Mouse (Mus musculus) ES-Bruce4 (cell line): Measurements from ENCODE around the gene Adamts12. TPM values are rescaled to one million over a fixed set of nuclear protein-coding genes. Genes with fewer than 3 reads are reported as not detected.

Experiments used
- H3K27ac ChIP-seq: 2 replicates; pipeline ENCODE4 v1.5.1; 2012; ENCODE audit warnings: low read length, inconsistent platforms; ENCODE audit not compliant: insufficient read depth
- H3K27me3 ChIP-seq: 2 replicates; pipeline ENCODE4 v1.6.1; 2012; ENCODE audit warnings: mild to moderate bottlenecking, low read length, inconsistent platforms; ENCODE audit not compliant: control insufficient read depth, poor library complexity, insufficient read depth, severe bottlenecking
- H3K36me3 ChIP-seq: 2 replicates; pipeline ENCODE4 v1.6.1; 2012; ENCODE audit warnings: inconsistent platforms, mild to moderate bottlenecking, low read length, moderate library complexity; ENCODE audit not compliant: control insufficient read depth, poor library complexity, insufficient read depth, severe bottlenecking
- H3K4me1 ChIP-seq: one replicate; pipeline ENCODE4 v1.8.1; 2011; ENCODE audit warnings: low read length; ENCODE audit not compliant: control insufficient read depth, insufficient read depth
- H3K4me3 ChIP-seq: 2 replicates; pipeline ENCODE4 v1.5.1; 2011; ENCODE audit warnings: low read depth, mild to moderate bottlenecking, low read length
- H3K9ac ChIP-seq: 2 replicates; pipeline ENCODE4 v1.6.1; 2012; ENCODE audit warnings: low read depth, mild to moderate bottlenecking, inconsistent platforms; ENCODE audit not compliant: poor library complexity, severe bottlenecking
- H3K9me3 ChIP-seq: replicated peaks from 2 replicates; pipeline ENCODE4 v1.6.1; 2012; ENCODE audit warnings: mild to moderate bottlenecking, low read length, inconsistent platforms; ENCODE audit not compliant: control insufficient read depth, poor library complexity, insufficient read depth, severe bottlenecking
- CTCF ChIP-seq: IDR thresholded peaks from one replicate; pipeline ENCODE4 v1.8.1; 2011; ENCODE audit warnings: low read depth, low read length
- EP300 ChIP-seq: IDR thresholded peaks from 2 replicates; pipeline ENCODE4 v1.6.1; 2011; ENCODE audit warnings: low read depth, low read length; ENCODE audit not compliant: insufficient read depth
- POLR2A ChIP-seq: IDR thresholded peaks from one replicate; pipeline ENCODE4 v1.8.1; 2011; ENCODE audit warnings: low read length; ENCODE audit not compliant: insufficient read depth
- polyA plus RNA-seq: library from polyadenylated mRNA; stranded (reverse); fragments of >200 nt; gene quantifications from 2 replicates; pipeline ENCODE4 v1.2.4, GENCODE M21; 2011; ENCODE audit warnings: low read depth; ENCODE audit not compliant: missing spikeins, insufficient read depth, insufficient read length

The Adamts12 gene
- polyA plus RNA-seq, 1 experiment = 1.0 TPM

GRCm38 (mm10) chr15:11203084-11203483 is 138.5 kb downstream of the Adamts12 start:
- no peaks in the 10 kb centered on the region for H3K36me3 ChIP-seq
- no peaks in the 10 kb centered on the region for H3K9me3 ChIP-seq
- no peak for TF ChIP-seq CTCF
- TF ChIP-seq EP300 = no peak
- TF ChIP-seq POLR2A = no peak
- no peaks in the 10 kb centered on the region for H3K4me1 ChIP-seq
- no peaks in the 10 kb centered on the region for H3K27me3 ChIP-seq
- no peak overlapping the region for H3K4me3 ChIP-seq
- H3K9ac ChIP-seq = no peak overlapping the region
- no peak overlapping the region for H3K27ac ChIP-seq

- Histone ChIP-seq H3K9ac (no peak overlapping the region), H3K27me3 (no peaks in the 10 kb centered on the region), H3K36me3 (no peaks in the 10 kb centered on the region), H3K9me3 (no peaks in the 10 kb centered on the region), H3K4me3 (no peak overlapping the region), H3K4me1 (no peaks in the 10 kb centered on the region), H3K27ac (no peak overlapping the region)
- TF ChIP-seq POLR2A (no peak), EP300 (no peak), CTCF (no peak)
Measured at GRCm38 (mm10) chr15:11204934-11205333, 140.3 kb downstream of the Adamts12 start.

GRCm38 (mm10) chr15:11210976-11211375 is 146.4 kb downstream of the Adamts12 start:
- Histone ChIP-seq H3K36me3 (no peaks in the 10 kb centered on the region), H3K27me3 (no peaks in the 10 kb centered on the region), H3K4me1 (no peaks in the 10 kb centered on the region), H3K9me3 (no peaks in the 10 kb centered on the region), H3K27ac (no peak overlapping the region), H3K9ac (no peak overlapping the region), H3K4me3 (no peak overlapping the region)
- TF ChIP-seq POLR2A (no peak), CTCF (no peak), EP300 (no peak)

- TF ChIP-seq CTCF (no peak), POLR2A (no peak), EP300 (no peak)
- no peak overlapping the region for H3K27ac ChIP-seq
- no peak overlapping the region for H3K4me3 ChIP-seq
- no peaks in the 10 kb centered on the region for H3K4me1 ChIP-seq
- no peaks in the 10 kb centered on the region for H3K27me3 ChIP-seq
- H3K36me3 ChIP-seq = no peaks in the 10 kb centered on the region
- H3K9me3 ChIP-seq = no peaks in the 10 kb centered on the region
- no peak overlapping the region for H3K9ac ChIP-seq
Measured at GRCm38 (mm10) chr15:11233906-11234632, 169.5 kb downstream of the Adamts12 start.

GRCm38 (mm10) chr15:11240406-11240805 is 175.8 kb downstream of the Adamts12 start:
- no peaks in the 10 kb centered on the region for H3K9me3 ChIP-seq
- H3K9ac ChIP-seq = no peak overlapping the region
- H3K27me3 ChIP-seq = no peaks in the 10 kb centered on the region
- no peaks in the 10 kb centered on the region for H3K36me3 ChIP-seq
- TF ChIP-seq EP300 (no peak), POLR2A (no peak), CTCF (no peak)
- H3K4me3 ChIP-seq = no peak overlapping the region
- no peak overlapping the region for H3K27ac ChIP-seq
- no peaks in the 10 kb centered on the region for H3K4me1 ChIP-seq

- no peak overlapping the region for H3K27ac ChIP-seq
- TF ChIP-seq EP300 (no peak), POLR2A (no peak), CTCF (no peak)
- no peaks in the 10 kb centered on the region for H3K27me3 ChIP-seq
- H3K4me1 ChIP-seq = no peaks in the 10 kb centered on the region
- no peak overlapping the region for H3K4me3 ChIP-seq
- H3K9ac ChIP-seq = no peak overlapping the region
- H3K36me3 ChIP-seq = no peaks in the 10 kb centered on the region
- no peaks in the 10 kb centered on the region for H3K9me3 ChIP-seq
Measured at GRCm38 (mm10) chr15:11241288-11241687, 176.7 kb downstream of the Adamts12 start.
